Mouse (Mus musculus): Measurements from ENCODE around the gene Spta1.

Gene Spta1

DNA sequence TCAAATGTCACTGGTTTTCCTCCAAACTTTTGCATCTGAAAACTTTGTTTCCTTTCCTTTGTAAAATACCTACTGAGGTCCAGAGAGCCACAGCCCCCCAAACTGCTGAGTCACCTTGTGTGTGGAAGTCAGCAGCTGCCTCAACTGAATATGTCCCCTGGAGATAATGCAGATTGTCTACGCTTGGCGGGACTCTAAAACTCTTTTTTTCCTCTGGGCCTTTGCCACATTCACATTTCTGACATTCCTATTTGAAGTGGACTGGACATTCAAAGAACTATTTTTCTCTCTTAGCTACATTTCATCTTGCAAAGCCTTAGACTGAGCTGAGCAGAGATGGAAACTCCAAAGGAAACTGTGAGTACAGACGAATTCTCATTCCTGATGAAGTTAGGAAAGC, at the start of gene Spta1:
Spta1 (plus strand) TSS at position 172 of the 400 bp plus-strand sequence.
- in situ Hi-C loops (cut with MboI; ENCODE audit: unreplicated experiment in 2 of 2), result no loop called here

DNA sequence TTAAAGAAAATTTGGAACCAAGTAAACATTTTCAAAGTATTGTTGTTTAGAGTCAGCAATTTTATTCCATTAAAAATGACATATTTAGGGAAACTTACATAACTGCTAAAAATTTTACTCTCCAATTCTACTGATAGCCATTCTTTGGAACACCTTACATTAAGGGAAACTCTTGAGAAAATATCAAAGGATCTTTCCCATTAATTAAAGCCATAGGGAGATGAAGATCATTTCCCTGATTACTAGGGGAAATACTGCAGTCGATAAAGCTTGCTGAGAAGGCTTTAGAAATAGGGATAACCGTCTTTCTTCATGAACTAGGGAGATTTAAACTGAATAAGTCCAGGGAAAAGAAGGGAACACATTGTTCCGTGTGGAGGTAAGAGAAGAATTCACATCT, 41.4 kb upstream of the Spta1 start, which contains the start of gene Olfr424:
Olfr424 (plus strand) TSS at position 301 of the 400 bp plus-strand sequence.
- in situ Hi-C loops (cut with MboI; ENCODE audit: unreplicated experiment in 2 of 2), result no loop called here

DNA sequence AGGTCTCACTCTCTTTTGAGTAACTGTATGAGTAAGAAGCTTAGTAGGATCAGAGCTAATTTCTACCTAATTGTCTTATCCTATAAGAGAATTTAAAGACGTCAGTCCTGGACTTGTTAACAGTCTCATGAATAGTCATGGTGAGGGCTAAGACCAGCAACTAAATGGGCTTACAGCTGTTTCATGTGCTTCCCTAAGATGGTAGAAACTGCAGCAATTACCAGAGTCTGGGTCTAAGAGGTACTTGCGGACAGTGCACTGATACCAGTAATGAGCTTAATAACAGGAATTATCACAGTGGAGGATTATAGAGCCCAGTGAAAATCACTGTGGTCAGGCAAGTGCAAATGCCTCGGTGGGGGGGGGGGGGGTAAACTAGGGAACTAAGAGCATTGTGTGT, 40.6 kb upstream of the Spta1 start:
- in situ Hi-C loops (cut with MboI; ENCODE audit: unreplicated experiment in 2 of 2), result no loop called here

DNA sequence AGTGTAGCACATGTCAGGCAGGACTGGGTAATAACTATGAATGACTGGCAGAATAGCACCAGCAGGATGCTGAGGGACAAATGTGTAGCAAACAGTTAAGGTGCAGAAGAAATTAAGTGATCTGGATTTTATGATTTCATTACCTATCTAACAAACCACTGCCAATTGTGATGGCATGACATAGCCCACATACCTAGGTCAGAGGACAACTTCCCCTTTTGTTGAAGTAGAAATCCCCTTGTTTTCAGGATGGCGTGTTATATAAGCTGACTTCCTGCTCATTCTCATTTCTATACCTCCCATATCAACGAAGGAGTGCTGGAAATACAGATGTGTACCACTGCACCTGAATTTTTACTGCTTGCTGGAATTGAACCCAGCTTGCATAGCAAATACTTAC, 31.2 kb upstream of the Spta1 start:
- in situ Hi-C loops (cut with MboI; ENCODE audit: unreplicated experiment in 2 of 2), result no loop called here

DNA sequence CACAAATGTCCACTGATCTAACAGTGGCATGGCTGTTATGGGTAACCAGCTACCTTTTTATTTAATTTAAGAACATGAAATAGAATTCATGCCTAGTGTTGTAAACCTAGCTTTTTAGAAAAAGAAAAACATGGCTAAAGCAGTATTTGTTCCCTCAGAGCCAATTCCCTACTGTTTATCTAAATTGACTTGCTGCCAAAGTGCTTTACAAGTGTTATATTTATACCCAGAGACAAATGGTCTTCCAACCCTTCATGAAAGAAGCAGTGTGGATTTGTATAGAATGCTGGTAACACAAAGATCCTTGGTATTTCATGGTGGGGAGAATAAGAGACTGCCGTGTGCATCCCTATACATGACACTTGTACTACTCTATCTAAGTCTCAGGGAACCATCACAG, 25.9 kb upstream of the Spta1 start:
- in situ Hi-C loops (cut with MboI; ENCODE audit: unreplicated experiment in 2 of 2), result no loop called here

DNA sequence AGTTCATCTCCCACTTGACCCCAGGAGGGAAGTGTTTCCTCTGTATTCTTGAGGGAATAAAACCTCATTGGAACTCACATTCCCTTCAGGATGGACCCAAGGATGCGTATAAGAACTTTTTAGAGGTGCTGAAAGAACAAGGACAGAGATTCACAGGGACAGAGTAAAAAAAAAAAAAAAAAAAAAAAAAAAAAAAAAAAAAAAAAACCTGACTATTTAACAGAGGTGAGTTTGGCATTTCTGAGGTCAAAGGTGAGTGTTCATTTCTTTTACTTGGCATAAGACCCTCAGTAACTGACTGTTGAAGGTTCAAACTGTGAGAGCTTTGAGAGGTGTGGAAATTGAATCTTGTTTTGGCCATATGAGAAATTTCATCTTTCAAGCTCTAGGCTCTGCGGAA, 23.3 kb upstream of the Spta1 start:
- in situ Hi-C loops (cut with MboI; ENCODE audit: unreplicated experiment in 2 of 2), result no loop called here

DNA sequence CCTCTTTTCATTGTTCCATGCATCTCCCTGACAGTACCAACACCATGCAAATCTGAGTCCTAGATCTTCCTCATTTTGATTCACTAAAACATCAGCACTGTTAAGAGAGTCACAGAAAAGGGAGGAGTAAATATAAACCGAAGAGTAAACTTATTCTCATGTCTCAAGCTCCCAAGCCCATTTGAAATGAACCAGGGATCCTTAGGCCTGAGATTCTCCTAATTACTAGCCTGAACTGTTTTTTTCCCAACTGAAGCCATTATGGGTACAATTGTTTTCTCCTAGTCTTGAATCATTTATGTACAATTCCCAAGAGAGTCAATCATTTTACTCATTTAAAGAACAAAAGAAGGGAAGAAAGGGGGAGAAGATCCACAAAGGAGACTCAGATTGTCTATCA, 17.2 kb upstream of the Spta1 start, which contains the start of gene Olfr420:
Olfr420 (plus strand) TSS at position 301 of the 400 bp plus-strand sequence.
- in situ Hi-C loops (cut with MboI; ENCODE audit: unreplicated experiment in 2 of 2), result no loop called here

DNA sequence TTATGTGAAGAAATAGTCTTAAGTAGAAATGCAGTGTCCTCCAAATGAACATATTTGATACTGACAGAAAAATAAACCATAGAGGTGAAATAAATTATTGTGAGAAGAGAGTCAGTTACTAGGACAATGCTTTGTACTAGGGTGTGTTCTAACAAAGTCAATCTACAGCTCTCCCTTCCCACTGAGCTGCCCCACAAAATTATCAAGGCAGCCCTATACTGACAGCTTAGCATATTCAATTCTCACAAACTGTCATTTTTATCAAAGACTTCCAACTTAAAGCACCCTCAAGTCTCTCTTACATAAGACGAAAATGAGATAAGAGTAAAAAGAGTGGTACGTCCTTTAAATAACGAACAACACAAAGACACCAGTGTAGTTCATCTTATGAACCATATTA, 15.0 kb upstream of the Spta1 start:
- in situ Hi-C loops (cut with MboI; ENCODE audit: unreplicated experiment in 2 of 2), result no loop called here

DNA sequence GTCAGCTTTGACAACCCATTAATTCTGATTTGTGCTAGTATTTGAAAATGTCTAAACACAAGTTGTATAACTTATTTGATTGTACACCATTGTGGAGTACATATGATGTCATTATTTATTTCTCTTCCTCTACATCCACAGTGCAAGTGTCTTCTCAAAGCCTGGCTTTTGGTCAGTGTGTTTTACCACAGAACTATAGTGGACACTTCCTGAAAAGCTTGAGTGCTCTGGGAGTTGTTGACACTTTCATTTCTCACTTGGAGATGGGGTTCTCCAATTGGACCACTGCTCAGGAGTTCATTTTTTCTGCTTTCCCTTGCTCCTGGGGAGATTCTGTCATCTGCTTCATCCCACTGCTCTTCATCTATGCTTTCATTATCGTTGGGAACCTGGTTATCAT, 14.1 kb upstream of the Spta1 start:
- in situ Hi-C loops (cut with MboI; ENCODE audit: unreplicated experiment in 2 of 2), result no loop called here

DNA sequence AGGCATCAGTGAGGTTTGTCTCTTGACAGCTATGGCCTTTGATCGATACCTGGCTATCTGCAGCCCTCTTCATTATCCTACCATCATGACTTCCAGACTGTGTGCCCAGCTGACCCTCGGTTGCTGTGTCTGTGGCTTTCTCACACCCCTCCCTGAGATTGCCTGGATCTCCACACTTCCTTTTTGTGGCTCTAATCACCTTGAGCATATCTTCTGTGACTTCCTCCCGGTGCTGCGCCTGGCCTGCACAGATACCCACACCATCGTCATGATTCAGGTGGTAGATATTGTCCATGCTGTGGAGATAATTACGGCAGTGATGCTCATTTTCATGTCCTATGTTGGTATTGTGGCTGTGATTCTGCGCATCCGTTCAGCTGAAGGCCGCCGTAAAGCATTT, 13.5 kb upstream of the Spta1 start:
- in situ Hi-C loops (cut with MboI; ENCODE audit: unreplicated experiment in 2 of 2), result no loop called here

DNA sequence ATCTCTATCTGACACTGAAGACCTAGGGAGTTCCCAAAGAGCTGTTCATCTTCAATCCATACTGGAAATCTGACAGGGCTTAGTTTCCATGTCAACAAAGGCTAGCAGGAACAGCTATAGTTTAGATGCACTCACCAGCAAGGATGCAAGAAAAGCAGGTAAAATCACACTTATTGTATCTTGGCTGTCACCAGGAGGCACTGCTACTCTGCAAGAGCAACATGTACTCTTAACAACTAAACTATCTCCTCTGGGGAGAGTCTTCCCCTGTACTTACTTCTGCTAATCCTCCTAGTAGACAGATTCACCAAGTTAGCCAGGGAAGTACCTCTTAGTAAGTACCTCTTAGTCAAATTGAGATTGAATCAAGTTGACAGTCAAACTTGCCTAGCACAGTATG, 3.6 kb upstream of the Spta1 start:
- in situ Hi-C loops (cut with MboI; ENCODE audit: unreplicated experiment in 2 of 2), result no loop called here

DNA sequence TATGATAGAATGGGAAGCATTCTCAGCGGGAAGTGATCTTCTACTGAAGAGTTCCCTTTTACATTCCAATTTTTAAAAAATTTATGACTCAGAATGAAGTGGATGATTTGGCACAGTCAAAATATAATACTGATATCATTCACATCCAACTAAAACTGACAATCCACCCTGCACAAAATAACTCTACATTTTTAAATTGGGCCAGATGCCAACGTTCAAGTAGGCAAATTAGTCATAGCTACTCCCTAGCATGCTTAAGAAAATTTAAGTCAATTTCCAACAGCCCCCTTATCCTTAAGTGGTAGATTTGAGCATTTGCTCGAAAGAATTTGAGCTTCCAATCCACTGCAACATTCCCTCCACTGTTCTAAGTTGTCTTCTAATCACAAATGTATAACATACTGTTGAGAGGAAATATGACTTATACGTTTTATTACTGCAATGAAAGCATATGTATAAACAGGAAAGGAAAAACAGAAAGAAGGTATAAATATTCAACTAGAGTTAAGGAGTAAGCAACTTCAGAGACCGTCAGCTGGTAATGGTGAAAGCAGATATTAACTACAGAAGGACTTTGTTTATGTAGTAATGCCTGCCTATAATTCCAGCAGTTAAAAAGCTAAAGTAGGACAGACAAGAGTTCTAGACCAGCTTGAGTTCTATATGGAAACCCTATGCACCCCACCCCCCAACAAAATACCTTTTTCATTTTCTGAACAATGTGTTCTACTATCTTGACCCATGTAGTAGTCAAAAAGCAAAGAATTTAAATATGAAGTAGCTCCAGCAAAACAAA, 1.7 kb upstream of the Spta1 start:
- in situ Hi-C loops (cut with MboI; ENCODE audit: unreplicated experiment in 2 of 2), result no loop called here

DNA sequence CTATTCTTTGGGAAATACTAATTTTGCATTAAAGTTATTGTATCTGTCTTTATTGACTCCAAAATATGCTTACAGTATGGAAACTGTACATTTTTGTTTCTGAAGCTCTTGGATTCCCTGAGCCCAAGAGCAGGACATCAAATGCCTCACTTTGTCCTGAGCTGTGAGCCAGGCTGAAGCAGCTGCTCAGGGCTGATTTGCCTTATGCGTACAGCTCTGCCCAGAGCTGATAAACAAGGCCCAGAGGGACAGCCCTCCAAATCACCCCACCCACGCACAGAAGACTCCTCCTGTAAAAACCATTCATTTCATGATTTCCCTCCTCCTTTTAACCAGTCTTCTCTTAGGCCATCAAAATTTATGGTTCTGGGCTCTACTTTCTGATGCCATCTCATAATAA, 1.0 kb upstream of the Spta1 start:
- in situ Hi-C loops (cut with MboI; ENCODE audit: unreplicated experiment in 2 of 2), result no loop called here

DNA sequence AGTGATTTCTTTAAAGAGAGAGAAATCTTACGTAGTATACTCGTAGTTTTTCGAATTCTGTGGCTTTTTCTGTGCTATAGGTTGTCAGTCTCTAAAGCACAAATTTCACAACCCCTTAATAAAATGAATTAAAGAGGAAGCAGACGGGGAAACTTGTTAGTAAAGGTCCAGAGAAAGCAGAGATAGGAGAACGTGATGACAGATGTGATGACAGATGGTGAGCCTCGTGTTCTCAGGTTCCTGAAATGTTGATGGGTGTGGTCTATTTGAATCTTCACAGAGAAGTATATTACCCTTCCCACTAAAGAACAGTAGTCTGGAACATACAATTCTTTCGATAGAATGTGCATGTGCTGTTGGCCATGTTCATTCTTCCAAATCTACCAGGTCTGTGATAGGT, 32.1 kb downstream of the Spta1 start:
- in situ Hi-C loops (cut with MboI; ENCODE audit: unreplicated experiment in 2 of 2), result no loop called here

DNA sequence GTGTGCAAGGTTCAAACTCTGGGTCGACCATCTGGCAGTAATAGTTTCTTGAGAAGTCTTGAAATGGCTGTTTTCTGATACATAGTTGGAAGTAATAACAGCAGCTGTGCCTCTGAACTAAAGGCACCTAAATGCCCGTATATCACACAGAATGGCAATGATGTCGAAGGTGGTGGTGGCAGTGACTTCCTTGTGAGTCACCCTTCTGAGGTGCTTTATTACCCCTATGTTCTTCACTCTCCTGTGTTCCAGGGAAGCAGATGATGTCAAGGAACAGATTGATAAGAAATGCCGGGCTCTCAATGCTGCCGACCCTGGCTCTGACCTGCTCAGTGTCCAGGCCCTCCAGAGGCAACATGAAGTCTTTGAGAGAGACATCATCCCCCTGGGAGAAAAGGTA, 39.7 kb downstream of the Spta1 start:
- in situ Hi-C loops (cut with MboI; ENCODE audit: unreplicated experiment in 2 of 2), result no loop called here

DNA sequence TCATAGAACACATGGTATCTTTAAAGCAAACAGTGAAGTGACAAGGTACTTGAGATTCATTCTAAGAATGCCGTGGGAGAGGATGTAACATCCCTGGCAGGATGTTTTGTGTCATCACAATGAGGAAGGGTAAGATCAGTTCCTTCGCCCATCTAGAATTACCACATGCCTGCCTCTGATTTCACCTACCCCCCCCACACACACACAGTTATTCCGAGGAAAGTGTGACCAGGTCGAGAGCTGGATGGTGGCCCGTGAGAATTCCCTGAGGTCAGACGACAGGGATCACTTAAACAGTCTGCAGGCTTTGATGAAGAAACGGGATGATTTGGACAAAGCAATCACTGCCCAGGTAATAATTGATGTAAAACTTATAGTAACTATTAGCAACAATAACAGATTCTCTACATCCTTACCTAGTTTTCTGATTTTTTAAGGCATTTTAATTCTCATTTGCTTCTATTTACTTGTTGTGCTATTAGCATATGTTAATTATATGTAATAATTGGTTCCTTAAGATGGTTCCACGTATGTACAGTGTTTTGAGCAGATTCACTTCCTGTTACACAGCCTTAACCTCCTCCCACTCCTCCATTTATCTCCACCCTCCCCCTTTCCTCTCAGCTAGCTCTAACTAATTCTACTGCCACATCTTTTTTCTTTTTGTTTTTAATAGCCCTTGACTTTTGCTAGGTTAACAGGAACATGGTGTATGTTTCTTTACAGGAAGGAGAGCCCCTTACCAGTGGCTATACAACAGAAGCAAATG, 42.9 kb downstream of the Spta1 start:
- in situ Hi-C loops (cut with MboI; ENCODE audit: unreplicated experiment in 2 of 2), result no loop called here

DNA sequence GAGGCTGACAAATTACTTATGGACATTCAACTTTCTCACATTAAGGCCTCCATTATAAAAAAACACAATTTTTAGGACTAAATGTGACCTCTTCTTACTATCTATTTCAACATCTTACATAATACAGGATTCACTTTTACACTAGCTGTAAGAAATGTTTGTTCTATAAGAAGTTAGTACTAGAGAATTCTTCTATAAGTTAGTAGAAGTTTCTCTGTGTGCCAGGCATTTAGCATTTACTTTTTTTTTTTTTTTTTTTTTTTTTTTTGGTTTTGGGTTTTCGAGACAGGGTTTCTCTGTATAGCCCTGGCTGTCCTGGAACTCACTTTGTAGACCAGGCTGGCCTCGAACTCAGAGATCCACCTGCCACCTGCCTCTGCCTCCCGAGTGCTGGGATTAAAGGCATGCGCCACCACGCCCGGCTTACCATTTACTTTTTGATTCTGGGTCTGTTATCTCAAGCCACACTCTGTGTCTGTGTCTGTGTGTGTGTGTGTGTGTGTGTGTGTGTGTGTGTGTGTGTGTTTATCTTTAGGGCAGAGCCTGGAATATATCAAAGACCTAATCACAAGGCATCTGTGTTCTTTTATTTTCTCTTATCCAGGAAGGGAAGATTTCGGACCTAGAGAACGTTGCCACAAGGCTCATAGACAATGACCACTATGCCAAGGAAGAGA, 44.1 kb downstream of the Spta1 start:
- in situ Hi-C loops (cut with MboI; ENCODE audit: unreplicated experiment in 2 of 2), result no loop called here

DNA sequence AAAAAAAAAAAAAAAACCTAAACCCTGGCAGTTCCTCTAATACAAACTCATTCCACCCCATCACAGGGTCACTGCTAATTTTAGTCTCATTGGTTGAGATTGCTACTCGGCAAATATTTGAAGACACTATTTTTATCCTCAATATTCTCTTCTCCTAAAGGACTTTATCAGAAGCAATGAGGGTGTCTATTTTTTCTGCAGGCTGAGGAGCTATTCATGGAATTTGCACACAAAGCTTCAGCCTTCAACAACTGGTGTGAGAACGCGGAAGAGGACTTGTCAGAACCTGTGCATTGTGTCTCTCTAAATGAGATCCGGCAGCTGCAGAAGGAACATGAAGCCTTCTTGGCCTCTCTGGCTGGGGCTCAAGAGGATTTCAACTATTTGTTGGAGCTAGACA, 67.3 kb downstream of the Spta1 start:
- in situ Hi-C loops (cut with MboI; ENCODE audit: unreplicated experiment in 2 of 2), result no loop called here

DNA sequence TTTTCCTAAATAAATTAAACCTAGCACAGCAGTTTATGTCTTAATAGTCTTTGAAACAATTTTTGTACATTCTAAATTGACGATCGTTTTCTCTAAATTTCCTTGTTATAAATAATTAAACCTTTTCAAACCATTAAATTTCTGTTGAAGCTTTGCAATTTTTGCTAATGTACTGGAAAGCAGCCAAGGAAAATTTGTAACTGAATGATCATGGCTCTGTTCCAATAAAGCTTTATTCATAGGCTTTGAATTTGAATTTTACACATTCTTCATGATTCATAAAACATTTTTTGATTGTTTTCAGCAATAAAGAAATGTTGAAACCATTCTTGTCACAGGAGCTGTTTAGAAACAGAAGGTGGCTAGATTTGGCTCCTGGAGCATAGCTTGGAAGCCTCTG, 72.0 kb downstream of the Spta1 start:
- in situ Hi-C loops (cut with MboI; ENCODE audit: unreplicated experiment in 2 of 2), result no loop called here

DNA sequence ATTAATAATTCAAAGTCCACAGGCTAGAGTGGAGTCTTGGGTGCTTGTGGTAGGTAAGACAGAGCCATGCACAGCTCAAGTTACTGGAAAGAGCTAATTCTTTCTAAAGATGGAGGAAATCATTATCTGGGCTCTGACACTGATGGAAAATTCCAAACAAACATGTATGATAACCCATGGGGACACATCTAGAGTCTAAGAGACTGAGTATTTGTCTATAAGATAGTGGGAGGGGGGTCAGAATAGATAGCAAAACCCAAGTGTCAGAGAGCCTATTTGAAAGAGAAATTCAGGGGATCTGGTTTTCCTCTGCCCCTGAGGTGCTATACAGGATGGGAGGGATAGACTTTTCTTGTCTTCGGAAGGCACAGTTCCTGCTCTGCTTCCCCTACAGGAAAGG, 73.5 kb downstream of the Spta1 start:
- in situ Hi-C loops (cut with MboI; ENCODE audit: unreplicated experiment in 2 of 2), result no loop called here

DNA sequence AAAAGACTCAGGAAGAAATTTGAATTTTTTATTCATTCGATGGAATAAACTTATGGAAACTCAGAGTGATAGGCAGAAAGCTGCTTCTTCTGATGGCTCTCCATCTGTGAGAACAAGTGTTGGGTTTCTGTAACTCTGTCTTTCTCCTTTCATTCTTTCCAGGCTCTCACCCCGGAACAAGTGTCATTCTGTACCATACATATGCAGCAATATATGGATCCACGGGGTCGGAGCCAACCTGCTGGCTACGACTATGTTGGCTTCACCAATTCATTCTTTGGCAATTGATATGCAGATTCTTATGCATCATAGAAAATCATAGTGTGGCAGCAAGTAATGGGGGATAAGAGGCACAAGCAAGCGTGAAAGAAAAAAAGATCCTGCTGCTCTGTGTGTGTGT, 74.6 kb downstream of the Spta1 start:
- in situ Hi-C loops (cut with MboI; ENCODE audit: unreplicated experiment in 2 of 2), result no loop called here
